Mouse (Mus musculus): ENCODE measurements at regions not wholly inside any gene's neighbourhood (a gene's known extent, or its start where the extent isn't known, plus 50 kb on each side); places are given as distances from the start of the nearest gene placed in this dataset.

DNA sequence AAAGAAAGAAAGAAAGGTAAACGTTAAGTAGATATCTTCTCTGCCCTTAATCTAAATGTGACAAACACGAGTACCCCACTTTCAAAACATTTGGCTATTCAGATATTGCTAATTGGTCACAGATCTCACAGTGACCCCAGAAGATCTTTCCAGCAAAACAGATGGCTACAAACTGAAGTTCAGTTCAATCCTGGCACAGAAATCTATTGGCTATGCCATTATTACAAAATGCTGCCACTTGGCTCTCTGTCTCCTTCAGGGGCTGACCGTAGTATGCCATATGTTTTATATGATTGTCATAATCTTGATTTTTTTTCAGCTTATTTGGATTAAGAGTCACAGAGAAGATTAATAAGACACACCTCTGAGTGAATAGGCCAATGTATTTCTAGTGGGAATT, 873.2 kb downstream of the Slc22a22 start:
- Histone ChIP-seq H3K36me3 (replicated peaks in 1 of 2; ENCODE audit: control insufficient read depth in 1 of 2, insufficient read depth in 1 of 2, low read length in 1 of 2) (no peaks in the 10 kb centered on the region), H3K4me3 (replicated peaks in 1 of 3; ENCODE audit: low read depth in 2 of 3, low read length in 2 of 3, poor library complexity in 1 of 3) (no peak overlapping the region), H3K79me2 (replicated peaks; ENCODE audit: control insufficient read depth, extremely low read depth, insufficient read depth, poor library complexity, severe bottlenecking) (no peaks in the 10 kb centered on the region), H3K27me3 (replicated peaks) (no peaks in the 10 kb centered on the region), H3K4me2 (ENCODE audit: insufficient read depth, low read depth, poor library complexity, severe bottlenecking) (no peak overlapping the region), H3K9ac (ENCODE audit: insufficient read depth, low read depth) (no peak overlapping the region), H3K4me1 (ENCODE audit: control insufficient read depth in 1 of 2, insufficient read depth in 2 of 2) (no peaks in the 10 kb centered on the region), H3K9me3 (replicated peaks; ENCODE audit: low read length) (no peaks in the 10 kb centered on the region), H3K27ac (ENCODE audit: insufficient read depth, low read depth) (no peak overlapping the region)
- no peak for TF ChIP-seq CTCF (conservative IDR thresholded peaks at IDR 0.05 in 1 of 2, IDR thresholded peaks at IDR 0.05 in 1 of 2; ENCODE audit: low read depth in 2 of 2, low read length in 2 of 2)
- TF ChIP-seq BHLHE40 (IDR thresholded peaks at IDR 0.05; ENCODE audit: low read depth, low read length), result no peak
- TF ChIP-seq ETS1 (conservative IDR thresholded peaks at IDR 0.05; ENCODE audit: low read depth, low read length), result no peak
- TF ChIP-seq MAZ (IDR thresholded peaks at IDR 0.05; ENCODE audit: low read depth, low read length), result no peak
- no peak for TF ChIP-seq SIN3A (IDR thresholded peaks at IDR 0.05; ENCODE audit: low read length)
- no peak for TF ChIP-seq SMC3 (IDR thresholded peaks at IDR 0.05; ENCODE audit: low read depth, low read length)
- TF ChIP-seq CHD1 (IDR thresholded peaks at IDR 0.05; ENCODE audit: low read depth, low read length), result no peak
- TF ChIP-seq NRF1 (IDR thresholded peaks at IDR 0.05; ENCODE audit: low read depth, low read length), result no peak
- TF ChIP-seq RAD21 (IDR thresholded peaks at IDR 0.05; ENCODE audit: low read depth, low read length), result no peak
- TF ChIP-seq ZKSCAN1 (IDR thresholded peaks at IDR 0.05; ENCODE audit: borderline replicate concordance, low read depth, low read length), result no peak
- TF ChIP-seq GABPA (IDR thresholded peaks at IDR 0.05; ENCODE audit: insufficient replicate concordance, low read depth, low read length), result no peak
- TF ChIP-seq JUN (IDR thresholded peaks at IDR 0.05; ENCODE audit: insufficient read depth, low read depth, low read length), result no peak
- TF ChIP-seq RCOR1 (conservative IDR thresholded peaks at IDR 0.05; ENCODE audit: low read depth, low read length), result no peak
- dilution Hi-C loops (cut with MboI; ENCODE audit: extremely low pct_ligation_motif_present, extremely low pct_unique_long_range_greater_than_20kb, low sequenced_read_pairs), result no loop called here
- in situ Hi-C loops (cut with MboI; ENCODE audit: low pct_ligation_motif_present, low pct_unique_long_range_greater_than_20kb, low sequenced_read_pairs), result no loop called here
- no peak for DNase-seq (ENCODE audit: extremely low read depth)

DNA sequence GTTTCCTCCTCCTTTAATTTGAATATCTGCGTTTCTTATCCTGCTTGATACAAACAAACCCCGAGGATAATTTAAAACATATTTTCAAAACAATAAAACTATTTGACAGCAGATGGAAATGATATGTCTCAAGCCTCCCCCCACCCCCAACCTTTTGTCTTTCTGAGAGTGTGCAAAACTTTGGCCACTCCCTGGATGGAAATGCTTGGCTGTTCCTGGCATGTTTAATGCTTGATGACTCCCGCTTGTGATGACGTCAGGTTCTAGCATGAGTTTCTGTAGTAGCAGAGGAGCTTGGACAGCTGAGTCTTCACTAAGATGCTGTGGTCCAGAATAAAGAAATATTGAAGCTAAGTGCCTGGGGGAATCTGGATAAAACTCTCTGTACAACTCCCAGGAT, 884.8 kb downstream of the Slc22a22 start:
- no peak for TF ChIP-seq EP300 (IDR thresholded peaks at IDR 0.05; ENCODE audit: low read length)
- no peak for TF ChIP-seq MYC (IDR thresholded peaks at IDR 0.05; ENCODE audit: low read depth, low read length)
- TF ChIP-seq USF1 (IDR thresholded peaks at IDR 0.05; ENCODE audit: low read depth, low read length), result no peak
- no peak for TF ChIP-seq NELFE (IDR thresholded peaks at IDR 0.05; ENCODE audit: low read depth, low read length)
- TF ChIP-seq ZKSCAN1 (IDR thresholded peaks at IDR 0.05; ENCODE audit: borderline replicate concordance, low read depth, low read length), result no peak
- TF ChIP-seq ZNF384 (IDR thresholded peaks at IDR 0.05; ENCODE audit: low read depth, low read length), result no peak
- TF ChIP-seq GABPA (IDR thresholded peaks at IDR 0.05; ENCODE audit: insufficient replicate concordance, low read depth, low read length), result no peak
- TF ChIP-seq IRF4 (IDR thresholded peaks at IDR 0.05; ENCODE audit: low read depth, low read length), result no peak
- no peak for TF ChIP-seq ELF1 (IDR thresholded peaks at IDR 0.05; ENCODE audit: low read depth, low read length)
- no peak overlapping the region for H3K4me2 ChIP-seq (ENCODE audit: insufficient read depth, low read depth, poor library complexity, severe bottlenecking)
- H3K27me3 ChIP-seq (replicated peaks), result no peaks in the 10 kb centered on the region
- no peak overlapping the region for H3K27ac ChIP-seq (ENCODE audit: insufficient read depth, low read depth)
- in situ Hi-C loops (cut with MboI; ENCODE audit: low pct_ligation_motif_present, low pct_unique_long_range_greater_than_20kb, low sequenced_read_pairs), result no loop called here
- no peak overlapping the region for H3K4me3 ChIP-seq (replicated peaks in 1 of 3; ENCODE audit: low read depth in 2 of 3, low read length in 2 of 3, poor library complexity in 1 of 3)
- no peaks in the 10 kb centered on the region for H3K36me3 ChIP-seq (replicated peaks in 1 of 2; ENCODE audit: control insufficient read depth in 1 of 2, insufficient read depth in 1 of 2, low read length in 1 of 2)
- H3K9me3 ChIP-seq (replicated peaks; ENCODE audit: low read length), result no peaks in the 10 kb centered on the region
- no peak overlapping the region for H3K9ac ChIP-seq (ENCODE audit: insufficient read depth, low read depth)
- no peaks in the 10 kb centered on the region for H3K79me2 ChIP-seq (replicated peaks; ENCODE audit: control insufficient read depth, extremely low read depth, insufficient read depth, poor library complexity, severe bottlenecking)
- no peaks in the 10 kb centered on the region for H3K4me1 ChIP-seq (ENCODE audit: control insufficient read depth in 1 of 2, insufficient read depth in 2 of 2)
- no peak for DNase-seq (ENCODE audit: extremely low read depth)
- dilution Hi-C loops (cut with MboI; ENCODE audit: extremely low pct_ligation_motif_present, extremely low pct_unique_long_range_greater_than_20kb, low sequenced_read_pairs), result no loop called here

Measured in CH12.LX (cell line).